Mouse (Mus musculus) hindbrain, postnatal 0 days (tissue): ENCODE measurements around the gene Btbd3. TPM values are rescaled to one million over a fixed set of nuclear protein-coding genes. Genes with fewer than 3 reads are reported as not detected.

Experiments used
- ATAC-seq: fragments of 200-750 bp; cut with Nextera tagmentation; 2 replicates; pipeline ENCODE4 v1.8.0; 2017; ENCODE audit warnings: mild to moderate bottlenecking, moderate TSS enrichment, moderate library complexity
- DNase-seq: peaks from one replicate; pipeline ENCODE4 v3.0.0-alpha.2; 2015; ENCODE audit warnings: low spot score
- H3K27ac ChIP-seq: fragments of 300-500 bp; sonication (generic); 2 replicates; pipeline ENCODE4 v1.5.1; 2014; ENCODE audit warnings: mild to moderate bottlenecking
- H3K27me3 ChIP-seq: fragments of 300-500 bp; sonication (generic); 2 replicates; pipeline ENCODE4 v1.6.1; 2014; ENCODE audit warnings: low read length, mixed read lengths; ENCODE audit not compliant: insufficient read depth
- H3K36me3 ChIP-seq: fragments of 300-500 bp; sonication (generic); 2 replicates; pipeline ENCODE4 v1.6.1; 2014; ENCODE audit warnings: low read length, mixed read lengths; ENCODE audit not compliant: insufficient read depth
- H3K4me1 ChIP-seq: fragments of 300-500 bp; sonication (generic); 2 replicates; pipeline ENCODE4 v1.6.1; 2014; ENCODE audit warnings: antibody characterized with exemption, low read length, mixed read lengths; ENCODE audit not compliant: insufficient read depth
- H3K4me2 ChIP-seq: fragments of 300-500 bp; sonication (generic); 2 replicates; pipeline ENCODE4 v1.6.1; 2014; ENCODE audit warnings: low read depth, mild to moderate bottlenecking, low read length, moderate library complexity, mixed read lengths
- H3K4me3 ChIP-seq: fragments of 300-500 bp; sonication (generic); 2 replicates; pipeline ENCODE4 v1.5.1; 2014; ENCODE audit warnings: low read length
- H3K9ac ChIP-seq: fragments of 300-500 bp; sonication (generic); replicated peaks from 2 replicates; pipeline ENCODE4 v1.6.1; 2014; ENCODE audit warnings: mild to moderate bottlenecking, low read length, moderate library complexity, mixed read lengths
- H3K9me3 ChIP-seq: fragments of 300-500 bp; sonication (generic); 2 replicates; pipeline ENCODE4 v1.6.1; 2016; ENCODE audit warnings: low read length, mixed read lengths
- CTCF ChIP-seq: IDR thresholded peaks from 2 replicates; pipeline ENCODE4 v1.5.1; 2016; ENCODE audit warnings: antibody characterized with exemption, control low read depth, low read depth
- WGBS: fragments of 180-500 bp; shearing (Covaris S2); extraction: QIAGEN DNeasy Blood & Tissue Kit; methylation state at CpG from one replicate; pipeline ENCODE4 v1.1.7; 2014; 5-methylcytosine and 5-hydroxymethylcytosine counted together
- polyA plus RNA-seq: library from polyadenylated mRNA; unstranded; fragments of >200 nt; fragmentation: Nextera tagmentation; extraction: Ambion mirVana; gene quantifications from 2 replicates; pipeline ENCODE4 v1.2.1, GENCODE M21; 2015
- total RNA-seq: library from RNA; depleted of rRNA; stranded (reverse); fragments of >200 nt; gene quantifications from 2 replicates; pipeline ENCODE4 v1.2.3, GENCODE M21; 2014; rRNA removed

Gene Btbd3
- 59.9 and 63.1 TPM in 2 replicates for total RNA-seq
- 37.4 and 39.4 TPM in 2 replicates for polyA plus RNA-seq

- Histone ChIP-seq H3K4me1 (peaks cover 7% of the 10 kb centered on the region), H3K9ac (peak within 1 kb of the TSS; percentile 79), H3K4me3 (peak within 1 kb of the TSS; percentile 73), H3K9me3 (no peaks in the 10 kb centered on the region), H3K27ac (peak within 1 kb of the TSS; percentile 95), H3K27me3 (no peaks in the 10 kb centered on the region), H3K4me2 (peak within 1 kb of the TSS; percentile 75), H3K36me3 (no peaks in the 10 kb centered on the region)
- peak; percentile 96 for DNase-seq
- under 1% methylated on average over 39 of the region's 39 CpGs for WGBS
- ATAC-seq, result peak; percentile 99
- no peak for TF ChIP-seq CTCF
These were observed at the start of gene Btbd3 for GRCm38 (mm10) chr2:138256411-138256810. Gene Btbd3, plus strand, starts transcription at chr2:138256565.

DNA sequence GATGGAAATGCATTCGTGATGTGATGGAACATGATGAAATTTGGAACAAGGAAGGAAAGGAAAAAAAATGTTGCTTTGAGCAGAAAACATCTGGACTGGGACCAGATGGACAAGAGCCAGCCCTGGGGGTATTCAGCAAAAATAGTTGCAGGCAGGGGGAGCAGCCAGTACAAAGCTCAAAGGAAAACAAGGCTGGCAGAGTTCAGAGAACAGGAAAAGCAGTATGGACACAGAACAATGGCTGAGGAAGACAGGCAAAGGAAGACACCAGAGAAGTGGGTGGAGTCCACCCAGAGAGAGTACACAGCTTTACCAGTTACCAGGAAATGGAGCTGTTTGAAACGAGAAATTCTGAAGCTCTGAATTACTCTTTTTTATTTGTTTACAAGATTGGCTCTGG, 40.8 kb upstream of the Btbd3 start:
- Histone ChIP-seq H3K4me2 (no peak overlapping the region), H3K4me1 (no peaks in the 10 kb centered on the region), H3K9ac (no peak overlapping the region), H3K27ac (no peak overlapping the region), H3K4me3 (no peak overlapping the region), H3K9me3 (no peaks in the 10 kb centered on the region), H3K36me3 (no peaks in the 10 kb centered on the region), H3K27me3 (no peaks in the 10 kb centered on the region)
- ATAC-seq, result no peak
- WGBS, result 23% methylated on average over 2 of the region's 2 CpGs
- peak; percentile 28; the same call in 1 of the 2 replicates for TF ChIP-seq CTCF
- DNase-seq, result peak; percentile 57

DNA sequence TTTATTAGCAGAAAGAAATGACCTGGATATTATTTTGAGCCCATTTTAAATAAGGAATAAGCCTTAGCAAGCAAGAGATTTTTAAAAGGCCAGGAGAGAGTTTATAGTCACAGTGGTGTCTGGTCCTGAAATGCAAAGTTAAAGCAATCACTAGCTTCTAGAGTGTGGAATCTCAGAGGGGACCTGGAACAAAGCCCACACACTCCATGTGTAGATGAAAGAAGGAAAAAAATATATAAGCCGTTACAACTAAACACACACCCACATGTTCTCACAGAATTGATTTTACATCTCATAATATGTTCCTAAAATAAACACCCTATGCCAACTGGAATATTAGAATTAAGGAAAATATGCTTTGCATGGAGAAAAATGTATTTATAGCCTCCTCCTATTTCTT, 36.1 kb upstream of the Btbd3 start:
- H3K4me1 ChIP-seq, result no peaks in the 10 kb centered on the region
- no peak for TF ChIP-seq CTCF
- H3K36me3 ChIP-seq, result no peaks in the 10 kb centered on the region
- H3K9me3 ChIP-seq, result no peaks in the 10 kb centered on the region
- H3K9ac ChIP-seq, result no peak overlapping the region
- 38% methylated on average over 1 of the region's 1 CpGs for WGBS
- no peak for ATAC-seq
- no peak overlapping the region for H3K27ac ChIP-seq
- DNase-seq, result no peak
- no peak overlapping the region for H3K4me3 ChIP-seq
- H3K4me2 ChIP-seq, result no peak overlapping the region
- H3K27me3 ChIP-seq, result no peaks in the 10 kb centered on the region

DNA sequence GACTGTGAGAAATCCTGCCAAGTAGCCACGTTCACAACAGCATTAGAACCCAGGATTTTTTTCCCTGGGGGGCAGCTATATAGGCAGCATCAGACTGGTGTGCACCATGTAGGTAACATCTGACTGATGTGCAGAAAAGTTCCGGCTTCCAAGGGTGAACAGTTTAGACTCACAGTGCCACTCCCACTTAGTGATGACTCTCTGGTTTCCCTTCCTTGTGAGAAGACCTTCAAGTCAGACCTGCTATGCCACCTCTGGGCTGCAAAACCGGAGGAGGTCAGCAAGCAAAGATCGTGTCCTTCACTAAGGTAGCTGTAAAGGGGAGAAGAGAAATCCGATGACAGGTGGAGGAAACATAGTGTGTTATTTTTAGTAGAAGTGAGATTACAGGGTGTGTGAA, 24.1 kb upstream of the Btbd3 start:
- Histone ChIP-seq H3K4me1 (no peaks in the 10 kb centered on the region), H3K36me3 (no peaks in the 10 kb centered on the region), H3K27ac (no peak overlapping the region), H3K9ac (no peak overlapping the region), H3K4me2 (no peak overlapping the region), H3K27me3 (no peaks in the 10 kb centered on the region), H3K4me3 (no peak overlapping the region), H3K9me3 (no peaks in the 10 kb centered on the region)
- ATAC-seq, result no peak
- no peak for DNase-seq
- 74% methylated on average over 5 of the region's 5 CpGs for WGBS
- no peak for TF ChIP-seq CTCF

DNA sequence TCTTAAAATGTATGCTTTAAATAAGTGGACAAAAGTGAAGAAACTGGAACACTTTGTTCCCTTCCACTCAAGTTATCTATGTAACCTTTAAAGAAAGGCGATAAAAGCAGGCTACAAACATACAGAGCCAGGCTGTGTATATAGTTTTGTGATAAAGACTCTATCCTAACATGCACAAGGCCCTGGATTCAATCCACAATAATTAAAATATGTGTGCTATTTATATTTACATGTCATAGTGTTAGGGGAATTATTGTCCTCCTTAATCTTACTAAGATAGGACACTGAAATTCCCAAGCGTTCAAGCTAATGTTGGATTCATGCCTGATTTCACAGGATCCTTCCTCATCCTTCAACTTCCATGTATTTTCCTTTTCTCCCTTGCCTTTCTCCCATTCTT, 20.2 kb upstream of the Btbd3 start:
- DNase-seq (no peak), ATAC-seq (no peak)
- Histone ChIP-seq H3K4me1 (no peaks in the 10 kb centered on the region), H3K36me3 (no peaks in the 10 kb centered on the region), H3K4me3 (no peak overlapping the region), H3K9me3 (no peaks in the 10 kb centered on the region), H3K4me2 (no peak overlapping the region), H3K9ac (no peak overlapping the region), H3K27me3 (no peaks in the 10 kb centered on the region), H3K27ac (no peak overlapping the region)
- WGBS, result 86% methylated on average over 2 of the region's 2 CpGs
- no peak for TF ChIP-seq CTCF

DNA sequence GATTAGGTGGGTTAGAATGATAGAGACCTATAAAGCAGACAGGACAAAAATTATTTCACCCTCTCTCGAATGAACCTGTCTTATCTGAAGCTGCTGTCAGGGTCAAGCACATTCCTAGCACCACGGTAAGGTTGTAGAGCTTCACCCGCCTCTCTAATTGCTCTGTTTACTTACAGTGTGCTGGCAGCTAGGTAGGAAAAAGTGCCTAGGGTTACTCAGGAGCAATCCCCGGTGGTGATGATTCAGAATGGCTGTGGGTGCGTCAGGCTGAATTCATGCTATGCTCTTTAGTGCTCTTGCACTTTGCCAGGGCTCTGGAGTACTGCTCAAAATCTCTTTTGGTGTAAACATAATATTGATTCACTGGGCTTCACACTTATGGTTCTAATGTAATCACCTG, 13.9 kb upstream of the Btbd3 start:
- H3K4me2 ChIP-seq, result no peak overlapping the region
- H3K27me3 ChIP-seq, result no peaks in the 10 kb centered on the region
- H3K27ac ChIP-seq, result no peak overlapping the region
- H3K9me3 ChIP-seq, result no peaks in the 10 kb centered on the region
- no peak for DNase-seq
- H3K4me1 ChIP-seq, result no peaks in the 10 kb centered on the region
- no peak for ATAC-seq
- WGBS, result 76% methylated on average over 5 of the region's 5 CpGs
- no peak overlapping the region for H3K4me3 ChIP-seq
- H3K9ac ChIP-seq, result no peak overlapping the region
- H3K36me3 ChIP-seq, result no peaks in the 10 kb centered on the region
- no peak for TF ChIP-seq CTCF

DNA sequence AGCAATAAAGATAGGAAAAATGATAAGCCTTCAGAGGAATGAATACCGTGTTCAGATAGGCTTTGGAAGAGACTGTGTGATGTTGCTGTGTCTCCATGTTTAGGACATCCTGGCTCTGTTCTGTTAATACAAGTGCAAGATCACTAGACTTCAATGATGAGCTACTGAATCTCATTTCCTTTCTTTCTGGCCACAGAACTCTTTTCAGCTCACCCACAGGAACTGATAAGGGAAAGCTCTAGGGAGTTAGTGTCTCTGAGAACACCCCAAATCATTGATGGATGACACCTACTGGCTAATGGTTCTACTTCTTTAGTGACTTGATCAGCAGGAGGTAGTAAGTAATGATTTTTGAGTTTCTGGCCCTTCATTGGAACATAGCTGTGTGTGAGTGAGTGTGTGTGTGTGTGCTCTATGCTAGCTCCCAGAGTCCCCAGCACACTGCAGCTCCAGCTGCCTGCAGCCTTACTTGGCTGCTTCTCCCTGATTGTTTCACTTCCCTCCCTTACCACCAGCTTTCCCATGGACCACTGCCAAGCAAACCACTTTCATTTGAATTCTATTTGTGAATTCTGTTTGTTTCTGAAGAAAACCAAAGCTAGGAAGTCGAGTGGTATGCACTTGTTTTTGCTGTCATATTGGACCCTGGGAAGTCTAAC, 10.6 kb upstream of the Btbd3 start:
- 48% methylated on average over 2 of the region's 2 CpGs for WGBS
- ATAC-seq, result 0 out of 2 replicates have a peak, but pooled peaks have one; percentile 68
- H3K27ac ChIP-seq, result peak overlapping the region; percentile 11; the same call in 1 of the 2 replicates
- H3K36me3 ChIP-seq, result no peaks in the 10 kb centered on the region
- H3K27me3 ChIP-seq, result no peaks in the 10 kb centered on the region
- peak; percentile 64 for DNase-seq
- H3K4me2 ChIP-seq, result no peak overlapping the region
- H3K9me3 ChIP-seq, result no peaks in the 10 kb centered on the region
- no peak overlapping the region for H3K9ac ChIP-seq
- no peak overlapping the region for H3K4me3 ChIP-seq
- no peaks in the 10 kb centered on the region for H3K4me1 ChIP-seq
- no peak; the same call in 1 of the 2 replicates for TF ChIP-seq CTCF
